Mouse (Mus musculus): Measurements from ENCODE around the gene Neurod2. TPM values are rescaled to one million over a fixed set of nuclear protein-coding genes. Genes with fewer than 3 reads are reported as not detected.

The Neurod2 gene
- polyA plus RNA-seq, 1 experiment: not detected

- Histone ChIP-seq H3K27ac (ENCODE audit: control insufficient read depth, insufficient read depth, low read depth, low read length) (no peak overlapping the region), H3K27me3 (ENCODE audit: control insufficient read depth, insufficient read depth, low read length) (no peaks in the 10 kb centered on the region), H3K4me3 (ENCODE audit: control insufficient read depth, low read depth, low read length) (no peak overlapping the region), H3K4me1 (ENCODE audit: control insufficient read depth, insufficient read depth, low read length) (peaks cover 6% of the 10 kb centered on the region), H3K36me3 (ENCODE audit: control insufficient read depth, insufficient read depth, low read length) (no peaks in the 10 kb centered on the region; the same call in 1 of the 2 replicates)
- TF ChIP-seq CTCF (IDR thresholded peaks at IDR 0.05; ENCODE audit: control insufficient read depth, insufficient read depth, insufficient replicate concordance, low read depth, low read length) (no peak), POLR2A (IDR thresholded peaks at IDR 0.05; ENCODE audit: control insufficient read depth, low read depth, low read length) (no peak)
Observed at GRCm38 (mm10) chr11:98370588-98370987, 41.1 kb upstream of the Neurod2 start.

- TF ChIP-seq POLR2A (IDR thresholded peaks at IDR 0.05; ENCODE audit: control insufficient read depth, low read depth, low read length) (no peak), CTCF (IDR thresholded peaks at IDR 0.05; ENCODE audit: control insufficient read depth, insufficient read depth, insufficient replicate concordance, low read depth, low read length) (no peak)
- Histone ChIP-seq H3K36me3 (ENCODE audit: control insufficient read depth, insufficient read depth, low read length) (no peaks in the 10 kb centered on the region; the same call in 1 of the 2 replicates), H3K4me3 (ENCODE audit: control insufficient read depth, low read depth, low read length) (no peak overlapping the region), H3K4me1 (ENCODE audit: control insufficient read depth, insufficient read depth, low read length) (peaks cover 6% of the 10 kb centered on the region), H3K27me3 (ENCODE audit: control insufficient read depth, insufficient read depth, low read length) (no peaks in the 10 kb centered on the region), H3K27ac (ENCODE audit: control insufficient read depth, insufficient read depth, low read depth, low read length) (no peak overlapping the region)
Observed at GRCm38 (mm10) chr11:98369337-98369736, 39.9 kb upstream of the Neurod2 start.

- no peaks in the 10 kb centered on the region for H3K27me3 ChIP-seq (ENCODE audit: control insufficient read depth, insufficient read depth, low read length)
- TF ChIP-seq CTCF (IDR thresholded peaks at IDR 0.05; ENCODE audit: control insufficient read depth, insufficient read depth, insufficient replicate concordance, low read depth, low read length) (no peak), POLR2A (IDR thresholded peaks at IDR 0.05; ENCODE audit: control insufficient read depth, low read depth, low read length) (no peak)
- H3K4me1 ChIP-seq (ENCODE audit: control insufficient read depth, insufficient read depth, low read length): peaks cover 6% of the 10 kb centered on the region
- H3K27ac ChIP-seq (ENCODE audit: control insufficient read depth, insufficient read depth, low read depth, low read length): no peak overlapping the region
- H3K36me3 ChIP-seq (ENCODE audit: control insufficient read depth, insufficient read depth, low read length): no peaks in the 10 kb centered on the region
- no peak overlapping the region for H3K4me3 ChIP-seq (ENCODE audit: control insufficient read depth, low read depth, low read length)
Observed at GRCm38 (mm10) chr11:98367863-98368186, 38.4 kb upstream of the Neurod2 start.

- no peak overlapping the region for H3K4me3 ChIP-seq (ENCODE audit: control insufficient read depth, low read depth, low read length)
- H3K36me3 ChIP-seq (ENCODE audit: control insufficient read depth, insufficient read depth, low read length): no peaks in the 10 kb centered on the region
- TF ChIP-seq CTCF (IDR thresholded peaks at IDR 0.05; ENCODE audit: control insufficient read depth, insufficient read depth, insufficient replicate concordance, low read depth, low read length) (no peak), POLR2A (IDR thresholded peaks at IDR 0.05; ENCODE audit: control insufficient read depth, low read depth, low read length) (no peak)
- peaks cover 6% of the 10 kb centered on the region for H3K4me1 ChIP-seq (ENCODE audit: control insufficient read depth, insufficient read depth, low read length)
- no peaks in the 10 kb centered on the region for H3K27me3 ChIP-seq (ENCODE audit: control insufficient read depth, insufficient read depth, low read length)
- no peak overlapping the region for H3K27ac ChIP-seq (ENCODE audit: control insufficient read depth, insufficient read depth, low read depth, low read length)
Observed at GRCm38 (mm10) chr11:98367171-98367862, 37.9 kb upstream of the Neurod2 start.

- TF ChIP-seq POLR2A (IDR thresholded peaks at IDR 0.05; ENCODE audit: control insufficient read depth, low read depth, low read length) (no peak), CTCF (IDR thresholded peaks at IDR 0.05; ENCODE audit: control insufficient read depth, insufficient read depth, insufficient replicate concordance, low read depth, low read length) (no peak)
- no peaks in the 10 kb centered on the region for H3K27me3 ChIP-seq (ENCODE audit: control insufficient read depth, insufficient read depth, low read length)
- H3K4me3 ChIP-seq (ENCODE audit: control insufficient read depth, low read depth, low read length): no peak overlapping the region
- no peaks in the 10 kb centered on the region for H3K36me3 ChIP-seq (ENCODE audit: control insufficient read depth, insufficient read depth, low read length)
- peaks cover 6% of the 10 kb centered on the region for H3K4me1 ChIP-seq (ENCODE audit: control insufficient read depth, insufficient read depth, low read length)
- H3K27ac ChIP-seq (ENCODE audit: control insufficient read depth, insufficient read depth, low read depth, low read length): no peak overlapping the region
Observed at GRCm38 (mm10) chr11:98366290-98366689, 36.8 kb upstream of the Neurod2 start.

- H3K4me1 ChIP-seq (ENCODE audit: control insufficient read depth, insufficient read depth, low read length): no peaks in the 10 kb centered on the region; the same call in 1 of the 2 replicates
- no peaks in the 10 kb centered on the region for H3K36me3 ChIP-seq (ENCODE audit: control insufficient read depth, insufficient read depth, low read length)
- no peaks in the 10 kb centered on the region for H3K27me3 ChIP-seq (ENCODE audit: control insufficient read depth, insufficient read depth, low read length)
- TF ChIP-seq POLR2A (IDR thresholded peaks at IDR 0.05; ENCODE audit: control insufficient read depth, low read depth, low read length) (no peak), CTCF (IDR thresholded peaks at IDR 0.05; ENCODE audit: control insufficient read depth, insufficient read depth, insufficient replicate concordance, low read depth, low read length) (no peak)
- H3K4me3 ChIP-seq (ENCODE audit: control insufficient read depth, low read depth, low read length): no peak overlapping the region
- no peak overlapping the region for H3K27ac ChIP-seq (ENCODE audit: control insufficient read depth, insufficient read depth, low read depth, low read length)
Observed at GRCm38 (mm10) chr11:98364410-98364809, 35.0 kb upstream of the Neurod2 start.

GRCm38 (mm10) chr11:98363817-98364216 lies 34.4 kb upstream of the Neurod2 start:
- no peak overlapping the region for H3K27ac ChIP-seq (ENCODE audit: control insufficient read depth, insufficient read depth, low read depth, low read length)
- H3K27me3 ChIP-seq (ENCODE audit: control insufficient read depth, insufficient read depth, low read length): no peaks in the 10 kb centered on the region
- H3K4me3 ChIP-seq (ENCODE audit: control insufficient read depth, low read depth, low read length): no peak overlapping the region
- TF ChIP-seq POLR2A (IDR thresholded peaks at IDR 0.05; ENCODE audit: control insufficient read depth, low read depth, low read length) (no peak), CTCF (IDR thresholded peaks at IDR 0.05; ENCODE audit: control insufficient read depth, insufficient read depth, insufficient replicate concordance, low read depth, low read length) (no peak)
- H3K36me3 ChIP-seq (ENCODE audit: control insufficient read depth, insufficient read depth, low read length): no peaks in the 10 kb centered on the region
- H3K4me1 ChIP-seq (ENCODE audit: control insufficient read depth, insufficient read depth, low read length): peaks cover 5% of the 10 kb centered on the region
